Mouse (Mus musculus) hematopoietic stem cell, adult 5-6 weeks (primary cell): ENCODE measurements at regions not wholly inside any gene's neighbourhood (a gene's known extent, or its start where the extent isn't known, plus 50 kb on each side); places are given as distances from the start of the nearest gene placed in this dataset.

ENCODE experiments used
- ATAC-seq, 2 experiments: fragments of 125-278 bp in 1 of 2; replicated peaks in 1 of 2; 2 replicates each; pipeline ENCODE4 v1.8.0; 2016 to 2017; ENCODE audit warnings: inconsistent platforms in 2 of 2, mild to moderate bottlenecking in 2 of 2, moderate number of reproducible peaks in 2 of 2, low read depth in 1 of 2, moderate TSS enrichment in 1 of 2; ENCODE audit not compliant: low FRiP score in 2 of 2, poor library complexity in 2 of 2, severe bottlenecking in 2 of 2, insufficient read depth in 1 of 2, low TSS enrichment in 1 of 2

- no peak for ATAC-seq
Measured at GRCm38 (mm10) chr1:50622870-50623607, 277.4 kb upstream of the Tmeff2 start.

GRCm38 (mm10) chr1:50629000-50629399 is 271.4 kb upstream of the Tmeff2 start:
- ATAC-seq = no peak

GRCm38 (mm10) chr1:50629473-50630071 is 270.9 kb upstream of the Tmeff2 start:
- ATAC-seq = no peak

GRCm38 (mm10) chr1:50637992-50638391 is 262.5 kb upstream of the Tmeff2 start:
- ATAC-seq = no peak

GRCm38 (mm10) chr1:50646931-50647674 is 253.3 kb upstream of the Tmeff2 start:
- no peak for ATAC-seq

GRCm38 (mm10) chr1:50651974-50652665 is 248.3 kb upstream of the Tmeff2 start:
- ATAC-seq = no peak

- no peak for ATAC-seq
Measured at GRCm38 (mm10) chr1:50665139-50665538, 235.3 kb upstream of the Tmeff2 start.

- no peak for ATAC-seq
Measured at GRCm38 (mm10) chr1:50682971-50683370, 217.5 kb upstream of the Tmeff2 start.

GRCm38 (mm10) chr1:50685361-50685760 is 215.1 kb upstream of the Tmeff2 start:
- ATAC-seq = no peak

- no peak for ATAC-seq
Measured at GRCm38 (mm10) chr1:50696916-50697315, 203.5 kb upstream of the Tmeff2 start.

GRCm38 (mm10) chr1:50697333-50698216 is 202.9 kb upstream of the Tmeff2 start:
- no peak for ATAC-seq

- no peak for ATAC-seq
Measured at GRCm38 (mm10) chr1:50704639-50705038, 195.8 kb upstream of the Tmeff2 start.

GRCm38 (mm10) chr1:50745049-50745448 is 155.4 kb upstream of the Tmeff2 start:
- no peak for ATAC-seq

GRCm38 (mm10) chr1:50770211-50770610 is 130.2 kb upstream of the Tmeff2 start:
- no peak for ATAC-seq

- no peak for ATAC-seq
Measured at GRCm38 (mm10) chr1:50795264-50795663, 105.2 kb upstream of the Tmeff2 start.

GRCm38 (mm10) chr1:50798166-50798565 is 102.3 kb upstream of the Tmeff2 start:
- no peak for ATAC-seq

- no peak for ATAC-seq
Measured at GRCm38 (mm10) chr1:50806321-50806720, 94.1 kb upstream of the Tmeff2 start.
